Mouse (Mus musculus) frontal cortex, adult (tissue): ENCODE measurements around the gene Coq9.

Experiments used
- ATAC-seq: cut with Nextera tagmentation; 2 replicates; pipeline ENCODE4 v1.9.2; 2017; ENCODE audit warnings: mild to moderate bottlenecking, moderate library complexity, mixed read lengths; ENCODE audit not compliant: low TSS enrichment

Gene Coq9

GRCm38 (mm10) chr8:94837662-94838574 is at the start of gene Coq9, which contains the start of gene Ciapin1:
Gene Coq9, plus strand, starts transcription at chr8:94838321.
Gene Ciapin1, minus strand, starts transcription at chr8:94838358.
- peak; percentile 99 for ATAC-seq

- ATAC-seq = no peak
These were observed 48.7 kb upstream of the Coq9 start for GRCm38 (mm10) chr8:94789256-94789955.

- no peak for ATAC-seq
These were observed 43.8 kb upstream of the Coq9 start for GRCm38 (mm10) chr8:94794368-94794767.

- no peak for ATAC-seq
These were observed 43.3 kb upstream of the Coq9 start for GRCm38 (mm10) chr8:94794782-94795181.

- ATAC-seq = peak; percentile 77
These were observed 37.7 kb upstream of the Coq9 start for GRCm38 (mm10) chr8:94800278-94800968.

GRCm38 (mm10) chr8:94801293-94802095 is 36.6 kb upstream of the Coq9 start:
- ATAC-seq = peak; percentile 79

- peak; percentile 2; the same call in 1 of the 2 replicates for ATAC-seq
These were observed 35.7 kb upstream of the Coq9 start for GRCm38 (mm10) chr8:94802375-94802774.

- peak; percentile 47 for ATAC-seq
These were observed 34.6 kb upstream of the Coq9 start for GRCm38 (mm10) chr8:94803551-94803950.

GRCm38 (mm10) chr8:94804546-94805340 is 33.4 kb upstream of the Coq9 start:
- ATAC-seq = no peak

GRCm38 (mm10) chr8:94805811-94806210 is 32.3 kb upstream of the Coq9 start:
- ATAC-seq = no peak

GRCm38 (mm10) chr8:94807506-94807905 is 30.6 kb upstream of the Coq9 start:
- ATAC-seq = no peak

GRCm38 (mm10) chr8:94808372-94808771 is 29.7 kb upstream of the Coq9 start:
- ATAC-seq = no peak

- no peak for ATAC-seq
These were observed 28.0 kb upstream of the Coq9 start, which contains the start of gene Ccl17 for GRCm38 (mm10) chr8:94810153-94810552. Gene Ccl17, plus strand, starts transcription at chr8:94810453.

- ATAC-seq = peak; percentile 31
These were observed 27.3 kb upstream of the Coq9 start for GRCm38 (mm10) chr8:94810855-94811254.

GRCm38 (mm10) chr8:94811654-94812053 is 26.5 kb upstream of the Coq9 start:
- no peak for ATAC-seq

GRCm38 (mm10) chr8:94812645-94813098 is 25.4 kb upstream of the Coq9 start:
- peak; percentile 53 for ATAC-seq

GRCm38 (mm10) chr8:94814556-94814955 is 23.6 kb upstream of the Coq9 start:
- no peak for ATAC-seq

GRCm38 (mm10) chr8:94817933-94818332 is 20.2 kb upstream of the Coq9 start:
- no peak for ATAC-seq

- no peak for ATAC-seq
These were observed 18.4 kb upstream of the Coq9 start for GRCm38 (mm10) chr8:94819671-94820179.

GRCm38 (mm10) chr8:94820553-94820952 is 17.6 kb upstream of the Coq9 start:
- no peak for ATAC-seq
